Mouse (Mus musculus): ENCODE data around the gene Prpf8. TPM values are rescaled to one million over a fixed set of nuclear protein-coding genes. Genes with fewer than 3 reads are reported as not detected.

Gene Prpf8
- total RNA-seq, 1 experiment: 256 TPM

- peaks cover 4 to 5% of the 10 kb centered on the region in 2 experiments; a peak in 2 of 4 replicates for H3K4me1 ChIP-seq (ENCODE audit: control insufficient read depth in 2 of 2, insufficient read depth in 2 of 2, low read length in 2 of 2, poor library complexity in 1 of 2)
- H3K9me3 ChIP-seq (ENCODE audit: control insufficient read depth, insufficient read depth, low read depth, low read length): no peaks in the 10 kb centered on the region
- no peak overlapping the region for H3K9ac ChIP-seq (ENCODE audit: insufficient read depth, low read depth, low read length, poor library complexity, severe bottlenecking)
- DNase-seq (ENCODE audit: low read depth, low spot score): no peak
- H3K27ac ChIP-seq (ENCODE audit: insufficient read depth, low read depth, low read length, poor library complexity, severe bottlenecking): no peak overlapping the region
- TF ChIP-seq MAFK (IDR thresholded peaks at IDR 0.05; ENCODE audit: insufficient read depth, low read depth, low read length): no peak
- TF ChIP-seq ZNF384 (IDR thresholded peaks at IDR 0.05; ENCODE audit: low read depth, low read length): no peak
- no peak for TF ChIP-seq HCFC1 (IDR thresholded peaks at IDR 0.05; ENCODE audit: borderline replicate concordance, insufficient read depth, low read length)
- no peak for TF ChIP-seq CHD2 (IDR thresholded peaks at IDR 0.05; ENCODE audit: low read depth, low read length)
- TF ChIP-seq ZC3H11A (IDR thresholded peaks at IDR 0.05; ENCODE audit: borderline replicate concordance, low read depth, low read length): no peak
- peaks cover 4% of the 10 kb centered on the region; the same call in 1 of the 2 replicates for H3K36me3 ChIP-seq (ENCODE audit: control insufficient read depth, insufficient read depth, low read length, poor library complexity, severe bottlenecking)
- no peak overlapping the region for H3K4me3 ChIP-seq (ENCODE audit: insufficient read depth in 1 of 2, low read depth in 1 of 2, low read length in 2 of 2, poor library complexity in 1 of 2, severe bottlenecking in 1 of 2)
- in situ Hi-C loops (cut with MboI; ENCODE audit: low sequenced_read_pairs in 2 of 2, unreplicated experiment in 2 of 2): no loop called here
These were observed 51.0 kb downstream of the Prpf8 start for GRCm38 (mm10) chr11:75537491-75538183.

GRCm38 (mm10) chr11:75538184-75538969 lies 51.8 kb downstream of the Prpf8 start:
- H3K27ac ChIP-seq (ENCODE audit: insufficient read depth, low read depth, low read length, poor library complexity, severe bottlenecking): no peak overlapping the region
- H3K4me1 ChIP-seq (ENCODE audit: control insufficient read depth in 2 of 2, insufficient read depth in 2 of 2, low read length in 2 of 2, poor library complexity in 1 of 2): peaks cover 3 to 4% of the 10 kb centered on the region in 2 experiments; a peak in 1 of 4 replicates
- TF ChIP-seq HCFC1 (IDR thresholded peaks at IDR 0.05; ENCODE audit: borderline replicate concordance, insufficient read depth, low read length): no peak
- no peaks in the 10 kb centered on the region for H3K9me3 ChIP-seq (ENCODE audit: control insufficient read depth, insufficient read depth, low read depth, low read length)
- H3K4me3 ChIP-seq (ENCODE audit: insufficient read depth in 1 of 2, low read depth in 1 of 2, low read length in 2 of 2, poor library complexity in 1 of 2, severe bottlenecking in 1 of 2): no peak overlapping the region
- DNase-seq (ENCODE audit: low read depth, low spot score): no peak
- peaks cover 4% of the 10 kb centered on the region; the same call in 1 of the 2 replicates for H3K36me3 ChIP-seq (ENCODE audit: control insufficient read depth, insufficient read depth, low read length, poor library complexity, severe bottlenecking)
- no peak overlapping the region for H3K9ac ChIP-seq (ENCODE audit: insufficient read depth, low read depth, low read length, poor library complexity, severe bottlenecking)
- in situ Hi-C loops (cut with MboI; ENCODE audit: low sequenced_read_pairs in 2 of 2, unreplicated experiment in 2 of 2): no loop called here

GRCm38 (mm10) chr11:75538970-75539299 lies 52.3 kb downstream of the Prpf8 start:
- no peak overlapping the region for H3K4me3 ChIP-seq (ENCODE audit: insufficient read depth in 1 of 2, low read depth in 1 of 2, low read length in 2 of 2, poor library complexity in 1 of 2, severe bottlenecking in 1 of 2)
- in situ Hi-C loops (cut with MboI; ENCODE audit: low sequenced_read_pairs in 2 of 2, unreplicated experiment in 2 of 2): no loop called here
- H3K9ac ChIP-seq (ENCODE audit: insufficient read depth, low read depth, low read length, poor library complexity, severe bottlenecking): no peak overlapping the region
- H3K4me1 ChIP-seq (ENCODE audit: control insufficient read depth in 2 of 2, insufficient read depth in 2 of 2, low read length in 2 of 2, poor library complexity in 1 of 2): peaks cover 3 to 4% of the 10 kb centered on the region in 2 experiments; a peak in 1 of 4 replicates
- H3K9me3 ChIP-seq (ENCODE audit: control insufficient read depth, insufficient read depth, low read depth, low read length): no peaks in the 10 kb centered on the region
- TF ChIP-seq CHD2 (IDR thresholded peaks at IDR 0.05; ENCODE audit: low read depth, low read length) (no peak), MAFK (IDR thresholded peaks at IDR 0.05; ENCODE audit: insufficient read depth, low read depth, low read length) (no peak), HCFC1 (IDR thresholded peaks at IDR 0.05; ENCODE audit: borderline replicate concordance, insufficient read depth, low read length) (no peak), ZC3H11A (IDR thresholded peaks at IDR 0.05; ENCODE audit: borderline replicate concordance, low read depth, low read length) (no peak), ZNF384 (IDR thresholded peaks at IDR 0.05; ENCODE audit: low read depth, low read length) (no peak)
- H3K27ac ChIP-seq (ENCODE audit: insufficient read depth, low read depth, low read length, poor library complexity, severe bottlenecking): no peak overlapping the region
- no peak for DNase-seq (ENCODE audit: low read depth, low spot score)
- H3K36me3 ChIP-seq (ENCODE audit: control insufficient read depth, insufficient read depth, low read length, poor library complexity, severe bottlenecking): peaks cover 4% of the 10 kb centered on the region; the same call in 1 of the 2 replicates

- no peak for DNase-seq (ENCODE audit: low read depth, low spot score)
- TF ChIP-seq MAFK (IDR thresholded peaks at IDR 0.05; ENCODE audit: insufficient read depth, low read depth, low read length): no peak
- TF ChIP-seq ZC3H11A (IDR thresholded peaks at IDR 0.05; ENCODE audit: borderline replicate concordance, low read depth, low read length): no peak
- TF ChIP-seq HCFC1 (IDR thresholded peaks at IDR 0.05; ENCODE audit: borderline replicate concordance, insufficient read depth, low read length): no peak
- no peak for TF ChIP-seq ZNF384 (IDR thresholded peaks at IDR 0.05; ENCODE audit: low read depth, low read length)
- no peak for TF ChIP-seq CHD2 (IDR thresholded peaks at IDR 0.05; ENCODE audit: low read depth, low read length)
- peaks cover 0 to under 1% of the 10 kb centered on the region in 2 experiments; a peak in 1 of 4 replicates for H3K4me1 ChIP-seq (ENCODE audit: control insufficient read depth in 2 of 2, insufficient read depth in 2 of 2, low read length in 2 of 2, poor library complexity in 1 of 2)
- H3K36me3 ChIP-seq (ENCODE audit: control insufficient read depth, insufficient read depth, low read length, poor library complexity, severe bottlenecking): peaks cover 6% of the 10 kb centered on the region; the same call in 1 of the 2 replicates
- in situ Hi-C loops (cut with MboI; ENCODE audit: low sequenced_read_pairs in 2 of 2, unreplicated experiment in 2 of 2): no loop called here
- H3K4me3 ChIP-seq (ENCODE audit: insufficient read depth in 1 of 2, low read depth in 1 of 2, low read length in 2 of 2, poor library complexity in 1 of 2, severe bottlenecking in 1 of 2): no peak overlapping the region; a peak in 1 of 4 replicates
- H3K27ac ChIP-seq (ENCODE audit: insufficient read depth, low read depth, low read length, poor library complexity, severe bottlenecking): no peak overlapping the region
- no peaks in the 10 kb centered on the region for H3K9me3 ChIP-seq (ENCODE audit: control insufficient read depth, insufficient read depth, low read depth, low read length)
- no peak overlapping the region for H3K9ac ChIP-seq (ENCODE audit: insufficient read depth, low read depth, low read length, poor library complexity, severe bottlenecking)
These were observed 53.6 kb downstream of the Prpf8 start for GRCm38 (mm10) chr11:75540209-75540608.
